Mouse (Mus musculus): Measurements from ENCODE around the gene Inca1.

DNA sequence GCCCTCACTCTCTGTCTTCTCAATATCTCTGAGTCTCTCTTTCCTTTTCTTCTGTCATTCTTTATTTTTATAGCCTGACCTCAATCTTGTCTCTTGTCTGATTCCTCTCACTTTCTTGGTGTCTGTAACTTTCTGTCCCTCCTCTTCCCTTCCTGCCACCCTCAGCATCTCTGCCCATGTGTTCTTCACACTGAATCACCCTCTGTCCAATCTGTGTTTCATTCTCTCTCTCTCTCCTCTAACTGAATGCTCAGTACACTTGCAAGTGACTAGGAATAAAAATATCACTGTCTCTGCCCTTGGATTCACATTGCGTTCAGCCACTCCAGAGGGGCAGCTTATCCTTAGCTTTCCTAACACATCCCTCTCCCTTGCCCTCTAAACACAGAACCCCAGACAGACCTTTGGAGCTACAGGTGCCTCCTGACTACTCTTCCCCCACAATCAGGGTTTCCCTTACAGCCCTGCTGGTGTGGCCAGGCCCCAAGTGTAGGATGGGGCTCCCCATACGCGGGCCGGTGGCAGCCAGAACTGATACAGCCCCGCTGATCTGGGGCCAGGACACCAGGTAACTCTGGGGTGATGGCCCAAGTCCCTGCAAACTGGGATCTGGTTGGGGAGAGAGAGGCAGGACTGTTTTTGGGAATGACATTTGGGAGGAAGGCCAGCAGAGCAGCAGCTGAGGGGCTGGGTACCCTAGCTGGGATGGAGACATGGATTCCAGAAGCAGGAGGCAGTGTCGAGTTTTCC, 2.2 kb upstream of the Inca1 start:
- no peak for TF ChIP-seq CTCF (IDR thresholded peaks at IDR 0.05; ENCODE audit: control insufficient read depth, insufficient read depth, insufficient replicate concordance, low read depth, low read length)
- TF ChIP-seq POLR2A (IDR thresholded peaks at IDR 0.05; ENCODE audit: control insufficient read depth, low read depth, low read length) = no peak

All from testis, adult 2 months (tissue).